Mouse (Mus musculus): ENCODE measurements around the gene Kcnv2. TPM values are rescaled to one million over a fixed set of nuclear protein-coding genes. Genes with fewer than 3 reads are reported as not detected.

Kcnv2 gene
- 0.04 and 0.15 TPM in 2 replicates for polyA plus RNA-seq (2012; rRNA removed)

GRCm38 (mm10) chr19:27322281-27322680, at the start of gene Kcnv2:
Gene Kcnv2 (plus strand): TSS chr19:27322588.
- 87% methylated on average over 5 of the region's 5 CpGs for WGBS
- no peaks in the 10 kb centered on the region for H3K36me3 ChIP-seq (ENCODE audit: control insufficient read depth, insufficient read depth, low read length)
- no peaks in the 10 kb centered on the region for H3K27me3 ChIP-seq (ENCODE audit: control insufficient read depth, insufficient read depth, low read length)
- H3K4me3 ChIP-seq (ENCODE audit: control insufficient read depth, insufficient read depth, low read length) = no peak within 1 kb of the TSS
- no peaks in the 10 kb centered on the region for H3K4me1 ChIP-seq (replicated peaks; ENCODE audit: control insufficient read depth, insufficient read depth, low read length)
- TF ChIP-seq POLR2A (IDR thresholded peaks at IDR 0.05; ENCODE audit: control insufficient read depth, extremely low read depth, insufficient read depth, low read length, poor library complexity) (no peak), CTCF (IDR thresholded peaks at IDR 0.05; ENCODE audit: borderline replicate concordance, control insufficient read depth, extremely low read depth, insufficient read depth, low read length, poor library complexity) (no peak)
- no peak within 1 kb of the TSS for H3K27ac ChIP-seq (ENCODE audit: control insufficient read depth, insufficient read depth, low read length)
- no peak for DNase-seq

DNA sequence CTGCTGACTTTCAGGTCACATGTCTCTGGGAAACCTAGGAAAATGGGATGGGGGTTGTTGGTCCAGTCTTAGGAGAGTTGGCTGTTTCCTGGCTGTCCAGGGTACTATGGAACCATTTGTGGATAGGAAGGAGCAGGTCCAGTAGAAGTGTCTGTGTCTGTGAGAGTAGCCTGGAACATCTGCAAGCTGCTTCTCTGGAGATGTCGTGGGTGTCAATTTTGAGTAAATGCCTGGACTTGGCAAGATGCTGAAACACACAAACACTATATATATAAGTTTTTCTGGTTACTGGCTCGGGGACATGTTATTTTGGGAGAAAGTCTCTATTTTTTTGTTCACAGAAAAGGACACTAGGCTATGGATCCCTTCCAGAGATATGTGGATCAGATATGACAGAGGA, 49.0 kb upstream of the Kcnv2 start:
- WGBS = 81% methylated on average over 2 of the region's 2 CpGs
- Histone ChIP-seq H3K4me3 (ENCODE audit: control insufficient read depth, insufficient read depth, low read length) (no peak overlapping the region), H3K27me3 (ENCODE audit: control insufficient read depth, insufficient read depth, low read length) (no peaks in the 10 kb centered on the region), H3K36me3 (ENCODE audit: control insufficient read depth, insufficient read depth, low read length) (no peaks in the 10 kb centered on the region), H3K4me1 (replicated peaks; ENCODE audit: control insufficient read depth, insufficient read depth, low read length) (no peaks in the 10 kb centered on the region), H3K27ac (ENCODE audit: control insufficient read depth, insufficient read depth, low read length) (no peak overlapping the region)
- no peak for DNase-seq
- TF ChIP-seq CTCF (IDR thresholded peaks at IDR 0.05; ENCODE audit: borderline replicate concordance, control insufficient read depth, extremely low read depth, insufficient read depth, low read length, poor library complexity) (no peak), POLR2A (IDR thresholded peaks at IDR 0.05; ENCODE audit: control insufficient read depth, extremely low read depth, insufficient read depth, low read length, poor library complexity) (no peak)

- TF ChIP-seq POLR2A (IDR thresholded peaks at IDR 0.05; ENCODE audit: control insufficient read depth, extremely low read depth, insufficient read depth, low read length, poor library complexity) = no peak
- TF ChIP-seq CTCF (IDR thresholded peaks at IDR 0.05; ENCODE audit: borderline replicate concordance, control insufficient read depth, extremely low read depth, insufficient read depth, low read length, poor library complexity) = no peak
- H3K27me3 ChIP-seq (ENCODE audit: control insufficient read depth, insufficient read depth, low read length) = no peaks in the 10 kb centered on the region
- no peak overlapping the region for H3K27ac ChIP-seq (ENCODE audit: control insufficient read depth, insufficient read depth, low read length)
- DNase-seq = no peak
- H3K4me1 ChIP-seq (replicated peaks; ENCODE audit: control insufficient read depth, insufficient read depth, low read length) = no peaks in the 10 kb centered on the region
- no peaks in the 10 kb centered on the region for H3K36me3 ChIP-seq (ENCODE audit: control insufficient read depth, insufficient read depth, low read length)
- 96% methylated on average over 1 of the region's 1 CpGs for WGBS
- no peak overlapping the region for H3K4me3 ChIP-seq (ENCODE audit: control insufficient read depth, insufficient read depth, low read length)
These were observed 48.0 kb upstream of the Kcnv2 start for GRCm38 (mm10) chr19:27274382-27274781.

DNA sequence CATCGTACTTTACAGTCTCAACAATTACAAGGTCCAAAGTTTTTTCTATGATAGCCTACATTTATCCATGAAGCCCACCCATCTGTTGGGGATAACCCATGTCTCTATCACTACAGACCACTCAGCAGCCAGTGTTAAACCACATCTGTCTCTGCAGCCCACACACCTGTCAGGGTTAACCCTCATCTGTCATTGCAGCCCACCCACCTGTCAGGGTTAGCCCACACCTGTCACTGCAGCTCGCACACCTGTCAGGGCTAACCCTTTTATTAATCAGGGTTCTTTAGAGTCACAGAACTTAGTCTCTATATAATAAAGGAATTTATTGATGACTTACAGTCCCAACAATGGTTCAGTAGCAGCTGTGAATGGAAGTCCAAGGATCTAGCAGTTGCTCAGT, 43.2 kb upstream of the Kcnv2 start:
- no peaks in the 10 kb centered on the region for H3K36me3 ChIP-seq (ENCODE audit: control insufficient read depth, insufficient read depth, low read length)
- no peak overlapping the region for H3K27ac ChIP-seq (ENCODE audit: control insufficient read depth, insufficient read depth, low read length)
- H3K4me1 ChIP-seq (replicated peaks; ENCODE audit: control insufficient read depth, insufficient read depth, low read length) = no peaks in the 10 kb centered on the region
- TF ChIP-seq CTCF (IDR thresholded peaks at IDR 0.05; ENCODE audit: borderline replicate concordance, control insufficient read depth, extremely low read depth, insufficient read depth, low read length, poor library complexity) = no peak
- no peak for TF ChIP-seq POLR2A (IDR thresholded peaks at IDR 0.05; ENCODE audit: control insufficient read depth, extremely low read depth, insufficient read depth, low read length, poor library complexity)
- DNase-seq = no peak
- H3K27me3 ChIP-seq (ENCODE audit: control insufficient read depth, insufficient read depth, low read length) = no peaks in the 10 kb centered on the region
- WGBS = 91% methylated on average over 2 of the region's 2 CpGs
- H3K4me3 ChIP-seq (ENCODE audit: control insufficient read depth, insufficient read depth, low read length) = no peak overlapping the region

GRCm38 (mm10) chr19:27310039-27310438, 12.3 kb upstream of the Kcnv2 start:
- Histone ChIP-seq H3K27ac (ENCODE audit: control insufficient read depth, insufficient read depth, low read length) (no peak overlapping the region), H3K4me3 (ENCODE audit: control insufficient read depth, insufficient read depth, low read length) (no peak overlapping the region), H3K36me3 (ENCODE audit: control insufficient read depth, insufficient read depth, low read length) (no peaks in the 10 kb centered on the region), H3K27me3 (ENCODE audit: control insufficient read depth, insufficient read depth, low read length) (no peaks in the 10 kb centered on the region), H3K4me1 (replicated peaks; ENCODE audit: control insufficient read depth, insufficient read depth, low read length) (no peaks in the 10 kb centered on the region)
- 92% methylated on average over 2 of the region's 2 CpGs for WGBS
- TF ChIP-seq CTCF (IDR thresholded peaks at IDR 0.05; ENCODE audit: borderline replicate concordance, control insufficient read depth, extremely low read depth, insufficient read depth, low read length, poor library complexity) (no peak), POLR2A (IDR thresholded peaks at IDR 0.05; ENCODE audit: control insufficient read depth, extremely low read depth, insufficient read depth, low read length, poor library complexity) (no peak)
- no peak for DNase-seq

DNA sequence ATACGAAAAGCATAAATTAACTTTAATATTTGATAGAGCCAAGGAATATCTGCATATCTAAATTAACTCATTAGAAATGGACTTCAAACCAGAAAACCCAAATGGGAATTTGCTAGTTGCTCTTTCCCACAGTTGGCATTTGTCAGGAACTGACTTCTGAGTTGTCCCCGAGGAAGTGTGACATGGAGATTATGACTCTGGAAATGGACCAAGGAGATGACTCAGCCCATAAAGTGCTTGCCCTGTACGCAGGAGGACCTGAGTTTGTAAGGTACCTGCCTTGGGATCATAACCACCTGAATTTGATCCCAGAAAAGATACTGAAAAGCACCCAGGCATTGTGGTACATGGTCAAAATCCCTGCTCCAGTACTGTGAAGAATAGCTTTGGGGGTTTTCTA, 11.1 kb upstream of the Kcnv2 start:
- 95% methylated on average over 3 of the region's 3 CpGs for WGBS
- Histone ChIP-seq H3K27me3 (ENCODE audit: control insufficient read depth, insufficient read depth, low read length) (no peaks in the 10 kb centered on the region), H3K4me3 (ENCODE audit: control insufficient read depth, insufficient read depth, low read length) (no peak overlapping the region), H3K27ac (ENCODE audit: control insufficient read depth, insufficient read depth, low read length) (no peak overlapping the region), H3K4me1 (replicated peaks; ENCODE audit: control insufficient read depth, insufficient read depth, low read length) (no peaks in the 10 kb centered on the region), H3K36me3 (ENCODE audit: control insufficient read depth, insufficient read depth, low read length) (no peaks in the 10 kb centered on the region)
- no peak for DNase-seq
- TF ChIP-seq CTCF (IDR thresholded peaks at IDR 0.05; ENCODE audit: borderline replicate concordance, control insufficient read depth, extremely low read depth, insufficient read depth, low read length, poor library complexity) (no peak), POLR2A (IDR thresholded peaks at IDR 0.05; ENCODE audit: control insufficient read depth, extremely low read depth, insufficient read depth, low read length, poor library complexity) (no peak)
